13 mouse cellular contexts compared by ENCODE assay signal in the genomic region with DNA sequence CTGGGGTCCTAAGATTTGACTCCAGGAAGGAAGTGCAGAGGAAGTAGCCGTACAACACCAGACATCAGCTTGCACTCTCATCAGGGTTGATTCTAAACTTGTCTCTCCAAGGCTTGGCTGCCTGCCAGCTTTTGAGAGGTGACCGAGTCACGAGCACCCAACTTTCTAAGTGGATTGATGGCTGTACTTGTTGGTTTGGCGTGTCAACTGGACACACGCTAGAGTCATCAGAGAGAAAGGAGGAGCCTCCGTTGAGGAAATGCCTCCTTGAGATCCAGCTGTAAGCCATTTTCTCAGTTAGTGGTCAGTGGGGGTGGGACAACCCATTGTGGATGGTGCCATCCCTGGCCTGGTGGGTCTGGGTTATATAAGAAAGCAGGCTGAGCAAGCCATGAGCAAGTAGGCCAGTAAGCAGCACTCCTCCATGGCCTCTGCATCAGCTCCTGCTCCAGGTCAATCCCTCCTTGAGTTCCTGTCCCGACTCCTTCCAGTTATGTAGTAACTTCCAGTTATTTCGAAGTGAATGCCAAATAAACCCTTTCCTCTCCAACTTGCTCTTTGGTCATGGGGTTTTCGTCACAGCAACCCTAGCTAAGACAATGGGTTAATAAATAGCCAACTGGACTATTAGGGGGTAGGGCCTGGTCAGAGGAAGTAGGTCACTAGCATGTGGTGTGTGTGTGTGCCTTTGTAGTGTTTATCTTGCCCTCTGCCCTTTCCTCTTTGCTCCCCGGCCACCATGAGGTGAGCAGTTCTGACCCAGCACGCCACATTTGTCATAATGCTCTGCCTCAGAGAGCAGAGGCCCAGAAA. TPM values are rescaled to one million over a fixed set of nuclear protein-coding genes. Genes with fewer than 3 reads are reported as not detected.
A peak's percentile ranks its signal among the peaks of the same experiment; 100 is the strongest.
DNase-seq lines count a peak whose midpoint lies in the region; ATAC-seq lines count a peak whose summit lies in the region.
"Had no signal": no experiment of that assay in that cellular context is flagged by ENCODE, and none has a peak within 500 bp of the region (broad histone marks: within the 10 kb centered on the region; RNA-seq: fewer than 3 reads in every experiment).

No protein-coding gene starts in this region.

- no peak overlapping the region for H3K4me2 ChIP-seq in stomach, embryonic 15.5 days
- H3K4me2 ChIP-seq in forebrain, embryonic 11.5 days (ENCODE audit: low read depth, low read length, severe bottlenecking): no peak overlapping the region
- H3K4me2 ChIP-seq: hindbrain, embryonic 15.5 days had no signal

- ATAC-seq in stomach, embryonic 15.5 days (ENCODE audit: insufficient read depth, low FRiP score, low read depth): peak; percentile 50; the same call in 1 of the 2 replicates
- no peak for ATAC-seq in forebrain, embryonic 11.5 days (replicated peaks; ENCODE audit: low FRiP score)
- ATAC-seq: Patski had no signal

- H3K36me3 ChIP-seq in stomach, embryonic 15.5 days: no peaks in the 10 kb centered on the region
- no peaks in the 10 kb centered on the region for H3K36me3 ChIP-seq in forebrain, embryonic 11.5 days (ENCODE audit: control insufficient read depth, insufficient read depth, low read length)
- H3K36me3 ChIP-seq: hindbrain, embryonic 15.5 days had no signal

- DNase-seq in retina, postnatal 1 day: peak; percentile 27
- DNase-seq in retina, embryonic 14.5 days (ENCODE audit: low spot score): no peak
- peak; percentile 58 for DNase-seq in heart, postnatal 25 days (ENCODE audit: low spot score)
- DNase-seq in kidney, postnatal 4 days: peak; percentile 73 to 81
- DNase-seq in thymus, postnatal 4 days: no peak
- DNase-seq in urinary bladder, postnatal 25 days (ENCODE audit: low spot score): no peak
- DNase-seq in forebrain, embryonic 11.5 days (ENCODE audit: low spot score): no peak
- DNase-seq: embryo, embryonic 11 days; thymus, adult 2 months had no signal

- H3K9ac ChIP-seq in stomach, embryonic 15.5 days: no peak overlapping the region
- no peak overlapping the region for H3K9ac ChIP-seq in forebrain, embryonic 11.5 days (ENCODE audit: low read length)
- H3K9ac ChIP-seq: hindbrain, embryonic 15.5 days had no signal

- 43% methylated on average over 11 of the region's 11 CpGs for WGBS in stomach, embryonic 15.5 days
- WGBS in forebrain, embryonic 11.5 days: 87% methylated on average over 11 of the region's 11 CpGs

- H3K27me3 ChIP-seq in stomach, embryonic 15.5 days (replicated peaks): no peaks in the 10 kb centered on the region
- no peaks in the 10 kb centered on the region for H3K27me3 ChIP-seq in forebrain, embryonic 11.5 days (ENCODE audit: control insufficient read depth, insufficient read depth, low read length)
- H3K27me3 ChIP-seq: hindbrain, embryonic 15.5 days; Patski had no signal

- intact Hi-C loops in heart, postnatal 25 days (cut with DNase I): no loop called here

- peaks cover 12% of the 10 kb centered on the region for H3K4me1 ChIP-seq in stomach, embryonic 15.5 days
- no peaks in the 10 kb centered on the region for H3K4me1 ChIP-seq in forebrain, embryonic 11.5 days (replicated peaks; ENCODE audit: control insufficient read depth, insufficient read depth, low read length)
- H3K4me1 ChIP-seq: hindbrain, embryonic 15.5 days had no signal

- no peak overlapping the region for H3K4me3 ChIP-seq in stomach, embryonic 15.5 days (replicated peaks)
- no peak overlapping the region for H3K4me3 ChIP-seq in forebrain, embryonic 11.5 days (ENCODE audit: low read depth, low read length)
- H3K4me3 ChIP-seq: hindbrain, embryonic 15.5 days; myocyte had no signal

- H3K27ac ChIP-seq in stomach, embryonic 15.5 days: no peak overlapping the region
- no peak overlapping the region for H3K27ac ChIP-seq in forebrain, embryonic 11.5 days (ENCODE audit: low read depth, low read length)
- H3K27ac ChIP-seq: hindbrain, embryonic 15.5 days had no signal

- H3K9me3 ChIP-seq in stomach, embryonic 15.5 days: no peaks in the 10 kb centered on the region
- H3K9me3 ChIP-seq in forebrain, embryonic 11.5 days (ENCODE audit: control insufficient read depth, low read length): no peaks in the 10 kb centered on the region
- H3K9me3 ChIP-seq: hindbrain, embryonic 15.5 days had no signal

RNA-seq across cellular contexts. Expression of a gene that starts 21.1 kb away (rescaled TPM):
- 10 to 100 TPM; 57.5 to 63.4 TPM for total RNA-seq in heart, postnatal 25 days (2021)
- polyA plus RNA-seq in stomach, embryonic 15.5 days (2015; fragmentation: Nextera tagmentation; extraction: Ambion mirVana): 285 and 317 TPM in 2 replicates
- polyA plus RNA-seq in forebrain, embryonic 11.5 days (2014; fragmentation: Nextera tagmentation; extraction: Ambion mirVana): 40.5 and 47.4 TPM in 2 replicates

RNA-seq across cellular contexts. Expression of a gene that starts 30.9 kb away (rescaled TPM):
- total RNA-seq in heart, postnatal 25 days (2021): 100 to 1,000 TPM; 104 to 114 TPM
- polyA plus RNA-seq in stomach, embryonic 15.5 days (2015; fragmentation: Nextera tagmentation; extraction: Ambion mirVana): 5.7 and 6.6 TPM in 2 replicates
- 9.0 and 11.7 TPM in 2 replicates for polyA plus RNA-seq in forebrain, embryonic 11.5 days (2014; fragmentation: Nextera tagmentation; extraction: Ambion mirVana)

Comparison
In these comparisons a context has a peak if more than half of its experiments do, and no peak if none do; other contexts are left out.
1. DNase-seq: peak in retina, postnatal 1 day (single experiment), heart, postnatal 25 days (single experiment) and kidney, postnatal 4 days (2 of 2); none in retina, embryonic 14.5 days (single experiment), thymus, postnatal 4 days (single experiment), urinary bladder, postnatal 25 days (single experiment) and forebrain, embryonic 11.5 days (single experiment).